Mouse (Mus musculus) liver, adult 10 weeks (tissue): ENCODE measurements around the gene Dagla. TPM values are rescaled to one million over a fixed set of nuclear protein-coding genes. Genes with fewer than 3 reads are reported as not detected.

Experiments
- polyA plus RNA-seq: library from polyadenylated mRNA; stranded (reverse); fragments of 350-450 nt; fragmentation: Illumina TruSeq; extraction: RNeasy Lipid Tissue Mini Kit (QIAGEN cat#74804); gene quantifications from one replicate; pipeline ENCODE4 v1.2.3, GENCODE M21; 2014; ENCODE audit warnings: low read depth, low replicate concordance

The Dagla gene
- polyA plus RNA-seq = not detected

DNA sequence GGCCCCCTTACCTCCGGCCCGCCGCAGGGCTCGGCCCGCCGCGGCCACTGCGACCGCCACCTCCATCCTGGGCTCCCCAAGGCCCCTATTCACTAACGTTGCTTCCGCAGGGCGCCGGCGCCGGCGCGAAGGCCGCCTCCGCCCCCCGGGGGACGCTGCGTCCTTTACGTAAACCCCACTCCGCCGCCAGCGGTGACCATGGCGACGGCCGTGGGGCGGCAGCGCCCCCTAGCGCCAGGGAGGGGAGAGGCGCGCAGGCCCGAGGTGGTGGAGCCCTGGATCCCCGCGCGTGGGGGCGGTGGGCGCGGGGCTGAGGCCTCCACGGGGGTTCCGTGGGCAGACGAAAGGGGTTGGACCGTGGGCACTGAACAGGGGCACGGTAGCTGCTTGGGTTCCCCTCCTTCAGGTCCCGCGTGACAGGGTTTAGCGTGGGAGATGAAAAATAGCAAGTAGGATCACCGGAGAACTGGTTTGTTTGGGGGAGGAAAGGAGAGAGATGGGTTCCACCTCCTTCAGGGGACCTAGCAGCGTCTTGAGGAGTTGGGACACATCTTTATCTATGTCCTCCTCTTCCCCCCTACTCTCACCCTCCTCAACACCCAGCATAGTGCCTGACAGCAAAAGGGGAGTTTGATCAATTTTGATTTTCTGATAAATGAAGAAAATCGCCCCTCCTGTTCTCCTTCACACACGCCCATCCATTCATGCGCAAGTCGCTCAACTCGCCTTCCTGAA, at the start of gene Dagla:
TSS of gene Dagla (minus strand) at position 68 of the 735 bp plus-strand sequence.

DNA sequence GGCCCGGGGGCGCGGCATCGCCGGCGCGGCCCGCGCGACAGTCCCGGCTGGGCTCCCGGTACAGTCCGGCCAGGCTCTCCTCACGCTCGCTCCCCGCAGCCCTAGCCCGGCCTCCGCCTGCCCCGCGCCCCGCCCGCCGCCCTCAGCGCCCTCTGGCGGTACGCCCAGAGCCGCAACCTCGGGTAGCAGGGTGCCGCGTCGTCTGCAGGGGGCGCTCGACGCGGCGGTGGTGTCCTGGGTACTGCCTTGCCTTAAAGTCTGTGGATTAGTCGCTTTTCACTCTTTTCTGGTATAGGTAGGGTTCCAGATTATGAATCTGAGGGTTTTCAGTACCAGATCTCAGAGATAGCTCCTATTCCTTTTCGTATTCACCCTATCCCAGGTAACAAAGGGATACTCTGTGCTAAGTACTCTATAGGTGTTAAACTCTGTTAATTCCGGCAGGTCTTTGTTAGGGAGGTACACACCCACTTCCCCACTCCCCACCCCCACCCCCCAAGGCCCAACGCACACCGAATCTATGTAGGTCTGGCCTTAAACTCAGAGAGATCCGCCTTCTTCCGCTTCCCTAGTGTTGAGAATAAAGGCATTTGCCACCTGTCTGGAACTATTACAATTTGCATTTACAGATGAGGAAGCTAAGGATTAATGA, 63.9 kb downstream of the Dagla start, which contains the start of gene Myrf:
TSS of gene Myrf (minus strand) at position 95 of the 652 bp plus-strand sequence.

DNA sequence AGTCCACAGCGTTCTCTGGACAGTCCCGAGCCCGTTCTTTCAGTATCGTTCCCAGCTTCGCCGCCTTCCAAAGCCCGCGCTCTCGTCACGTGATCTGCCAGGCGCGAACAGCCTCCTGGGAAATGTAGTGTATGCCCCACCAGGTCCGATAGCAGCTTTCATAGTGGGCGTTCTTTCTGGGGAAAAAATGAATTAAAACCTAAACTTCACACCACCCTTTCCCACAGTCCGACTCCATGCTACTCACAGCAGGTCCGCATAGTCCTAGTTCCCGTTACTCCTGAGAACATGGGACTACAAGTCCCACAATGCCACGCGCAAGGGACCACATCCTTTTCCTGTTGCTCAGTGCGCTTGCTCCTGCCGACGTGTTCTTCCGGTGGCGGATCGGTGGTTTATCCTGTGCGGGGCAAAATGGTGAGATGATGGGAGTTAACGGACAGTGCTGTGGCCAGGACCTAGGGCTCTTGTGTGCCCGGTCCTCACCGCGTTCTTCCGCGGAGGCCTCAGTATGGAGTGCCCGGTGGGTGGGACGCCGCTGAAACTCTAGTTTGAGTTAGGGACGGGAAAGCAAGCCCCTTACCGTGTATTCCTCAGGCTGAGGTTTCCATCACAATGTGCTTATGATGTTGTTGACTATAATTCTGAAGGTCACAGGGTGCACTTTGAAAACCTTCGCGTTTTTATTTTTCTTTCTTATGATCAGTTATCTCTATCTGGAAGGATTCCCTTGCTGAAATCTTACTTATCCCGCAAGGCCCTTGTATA, 100.6 kb downstream of the Dagla start, which contains the start of the genes Tmem258 and Fen1:
TSS of gene Tmem258 (plus strand) at position 167 of the 768 bp plus-strand sequence.
TSS of gene Fen1 (minus strand) at position 322 of the 768 bp plus-strand sequence.

Other genes starting within 250 kb of the Dagla start
- 106 TPM for gene Fads2, start 203.1 kb downstream of the Dagla start, polyA plus RNA-seq
- 337 TPM for gene Fads1, start 122.0 kb downstream of the Dagla start, polyA plus RNA-seq
- 24.7 TPM for gene Tmem258, start 100.9 kb downstream of the Dagla start, polyA plus RNA-seq
- 0.90 TPM for gene Fen1, start 100.7 kb downstream of the Dagla start, polyA plus RNA-seq
- 3.0 TPM for gene Myrf, start 64.1 kb downstream of the Dagla start, polyA plus RNA-seq
- 0.29 TPM for gene Syt7, start 84.2 kb upstream of the Dagla start, polyA plus RNA-seq
- gene Lrrc10b, start 152.6 kb upstream of the Dagla start, polyA plus RNA-seq = not detected
- not detected for gene Ppp1r32, start 178.1 kb upstream of the Dagla start, polyA plus RNA-seq
- gene Cpsf7, start 220.4 kb upstream of the Dagla start, polyA plus RNA-seq = 28.6 TPM
- 49.8 TPM for gene Sdhaf2, start 221.3 kb upstream of the Dagla start, polyA plus RNA-seq